Comparison of ENCODE assay signal across 23 mouse cellular contexts in genomic region chr12:3278880-3279339, GRCm38 (mm10). TPM values are rescaled to one million over a fixed set of nuclear protein-coding genes. Genes with fewer than 3 reads are reported as not detected.
A peak's percentile ranks its signal among the peaks of the same experiment; 100 is the strongest.
DNase-seq lines count a peak whose midpoint lies in the region; ATAC-seq lines count a peak whose summit lies in the region.
"Had no signal": no experiment of that assay in that cellular context is flagged by ENCODE, and none has a peak within 500 bp of the region (broad histone marks: within the 10 kb centered on the region; RNA-seq: fewer than 3 reads in every experiment).

No protein-coding gene starts in this region.

- H3K36me3 ChIP-seq in midbrain, embryonic 10.5 days, result peaks cover 27% of the 10 kb centered on the region
- no peaks in the 10 kb centered on the region for H3K36me3 ChIP-seq in intestine, embryonic 16.5 days (ENCODE audit: control insufficient read depth, insufficient read depth, low read length)
- H3K36me3 ChIP-seq in hindbrain, embryonic 11.5 days (ENCODE audit: control insufficient read depth, insufficient read depth, low read length), result no peaks in the 10 kb centered on the region
- H3K36me3 ChIP-seq: heart, embryonic 15.5 days; limb, embryonic 13.5 days had no signal

- 0 out of 2 replicates have a peak, but pooled peaks have one; percentile 26 for ATAC-seq in erythroid progenitor cell, adult 5-6 weeks (replicated peaks; ENCODE audit: low FRiP score, poor library complexity, severe bottlenecking)
- ATAC-seq in intestine, embryonic 16.5 days, result no peak
- ATAC-seq in hindbrain, embryonic 11.5 days (ENCODE audit: low FRiP score), result no peak
- ATAC-seq: midbrain, embryonic 16.5 days had no signal

- peak; percentile 42 for DNase-seq in heart, adult 11 months
- no peak for DNase-seq in heart, postnatal 14 days
- peak; percentile 30 for DNase-seq in CD4-positive, CD25-positive, alpha-beta regulatory T cell, adult 2 months (ENCODE audit: low read depth, low spot score)
- peak; percentile 44 for DNase-seq in naive thymus-derived CD4-positive, alpha-beta T cell, adult 2 months (ENCODE audit: low read depth)
- DNase-seq in midbrain, embryonic 10.5 days (ENCODE audit: low spot score), result no peak
- no peak for DNase-seq in hindbrain, embryonic 11.5 days (ENCODE audit: low spot score)
- DNase-seq: adrenal gland, adult 8-10 months; cerebellum, adult 8-10 months; gastrocnemius, postnatal 10 days; heart, adult 2 months; kidney, adult 8-10 months; kidney, postnatal 4 days; lung, embryonic 14.5 days; retina, postnatal 1 day; right cerebral cortex, postnatal 4 days had no signal

- H3K4me3 ChIP-seq in midbrain, embryonic 10.5 days, result no peak overlapping the region
- H3K4me3 ChIP-seq in intestine, embryonic 16.5 days (ENCODE audit: low read length), result no peak overlapping the region
- H3K4me3 ChIP-seq in hindbrain, embryonic 11.5 days (ENCODE audit: low read depth, low read length), result no peak overlapping the region
- H3K4me3 ChIP-seq: embryonic facial prominence, embryonic 10.5 days; forebrain, embryonic 12.5 days; heart, adult 2 months; heart, embryonic 15.5 days; limb, embryonic 13.5 days; megakaryocyte, embryonic 14.5 days had no signal

- no peaks in the 10 kb centered on the region for H3K27me3 ChIP-seq in midbrain, embryonic 10.5 days (ENCODE audit: low read depth, poor library complexity, severe bottlenecking)
- H3K27me3 ChIP-seq in intestine, embryonic 16.5 days (replicated peaks; ENCODE audit: control insufficient read depth, insufficient read depth, low read length), result no peaks in the 10 kb centered on the region
- no peaks in the 10 kb centered on the region for H3K27me3 ChIP-seq in hindbrain, embryonic 11.5 days (ENCODE audit: control insufficient read depth, insufficient read depth, low read length)
- H3K27me3 ChIP-seq: forebrain, embryonic 12.5 days; heart, embryonic 15.5 days; limb, embryonic 13.5 days; megakaryocyte, embryonic 14.5 days had no signal

- no peak overlapping the region for H3K27ac ChIP-seq in midbrain, embryonic 10.5 days (replicated peaks)
- no peak overlapping the region for H3K27ac ChIP-seq in intestine, embryonic 16.5 days (ENCODE audit: low read length)
- H3K27ac ChIP-seq in hindbrain, embryonic 11.5 days (ENCODE audit: low read depth, low read length), result no peak overlapping the region
- H3K27ac ChIP-seq: embryonic facial prominence, embryonic 10.5 days; forebrain, embryonic 12.5 days; heart, adult 2 months; heart, embryonic 15.5 days; limb, embryonic 13.5 days had no signal

- no peak overlapping the region for H3K4me2 ChIP-seq in intestine, embryonic 16.5 days (ENCODE audit: low read depth, low read length)
- no peak overlapping the region for H3K4me2 ChIP-seq in hindbrain, embryonic 11.5 days (replicated peaks; ENCODE audit: low read depth, low read length)
- H3K4me2 ChIP-seq: forebrain, embryonic 12.5 days; heart, embryonic 15.5 days; limb, embryonic 13.5 days; lung, embryonic 14.5 days had no signal

- no peak overlapping the region for H3K9ac ChIP-seq in intestine, embryonic 16.5 days (ENCODE audit: low read depth, low read length)
- no peak overlapping the region for H3K9ac ChIP-seq in hindbrain, embryonic 11.5 days (ENCODE audit: low read depth, low read length)
- H3K9ac ChIP-seq: forebrain, embryonic 12.5 days; heart, embryonic 15.5 days; limb, embryonic 13.5 days; lung, embryonic 14.5 days had no signal

- peaks cover 40% of the 10 kb centered on the region for H3K9me3 ChIP-seq in midbrain, embryonic 10.5 days (replicated peaks)
- H3K9me3 ChIP-seq in intestine, embryonic 16.5 days (ENCODE audit: control insufficient read depth, low read length), result no peaks in the 10 kb centered on the region
- no peaks in the 10 kb centered on the region for H3K9me3 ChIP-seq in hindbrain, embryonic 11.5 days (ENCODE audit: control insufficient read depth, low read length)
- H3K9me3 ChIP-seq: heart, embryonic 15.5 days; limb, embryonic 13.5 days; megakaryocyte, embryonic 14.5 days had no signal

- WGBS in midbrain, embryonic 10.5 days, result 82% methylated on average over 2 of the region's 2 CpGs
- whole genome bisulfite sequencing in intestine, embryonic 16.5 days, result 78% methylated on average over 2 of the region's 2 CpGs
- WGBS in hindbrain, embryonic 11.5 days, result 87% methylated on average over 2 of the region's 2 CpGs

- intact Hi-C loops in heart, postnatal 14 days (cut with DNase I), result no loop called here

- H3K4me1 ChIP-seq in midbrain, embryonic 10.5 days, result no peaks in the 10 kb centered on the region
- no peaks in the 10 kb centered on the region for H3K4me1 ChIP-seq in intestine, embryonic 16.5 days (ENCODE audit: control insufficient read depth, insufficient read depth, low read length)
- H3K4me1 ChIP-seq in hindbrain, embryonic 11.5 days (replicated peaks; ENCODE audit: control insufficient read depth, insufficient read depth, low read length), result no peaks in the 10 kb centered on the region
- H3K4me1 ChIP-seq: embryonic facial prominence, embryonic 10.5 days; forebrain, embryonic 12.5 days; limb, embryonic 13.5 days had no signal

RNA-seq across cellular contexts. Expression of gene Rab10, which starts 30.9 kb away (rescaled TPM):
- 100 to 1,000 TPM; 116 to 118 TPM for total RNA-seq in heart, postnatal 14 days (2021)
- 110 and 132 TPM in 2 replicates for total RNA-seq in erythroid progenitor cell, adult 5-6 weeks (2015; ENCODE audit: low replicate concordance)
- 101 and 116 TPM in 2 replicates for total RNA-seq in erythroid progenitor cell, adult 5-6 weeks (2017; ENCODE audit: low replicate concordance)
- polyA plus RNA-seq in midbrain, embryonic 10.5 days (2016; fragmentation: Nextera tagmentation; extraction: Ambion mirVana), result 83.2 and 86.2 TPM in 2 replicates
- 52.9 and 54.1 TPM in 2 replicates for polyA plus RNA-seq in intestine, embryonic 16.5 days (2015; fragmentation: Nextera tagmentation; extraction: Ambion mirVana)
- polyA plus RNA-seq in hindbrain, embryonic 11.5 days (2014; fragmentation: Nextera tagmentation; extraction: Ambion mirVana), result 120 and 127 TPM in 2 replicates

Comparison
In these comparisons a context has a peak if more than half of its experiments do, and no peak if none do; other contexts are left out.
1. DNase-seq: peak in heart, adult 11 months (single experiment), CD4-positive, CD25-positive, alpha-beta regulatory T cell, adult 2 months (single experiment) and naive thymus-derived CD4-positive, alpha-beta T cell, adult 2 months (single experiment); none in heart, postnatal 14 days (0 of 2), midbrain, embryonic 10.5 days (single experiment) and hindbrain, embryonic 11.5 days (single experiment).